Mouse (Mus musculus): ENCODE data around the gene Mief2. TPM values are rescaled to one million over a fixed set of nuclear protein-coding genes. Genes with fewer than 3 reads are reported as not detected.

Gene Mief2
- polyA plus RNA-seq, 1 experiment = 14.2 TPM

DNA sequence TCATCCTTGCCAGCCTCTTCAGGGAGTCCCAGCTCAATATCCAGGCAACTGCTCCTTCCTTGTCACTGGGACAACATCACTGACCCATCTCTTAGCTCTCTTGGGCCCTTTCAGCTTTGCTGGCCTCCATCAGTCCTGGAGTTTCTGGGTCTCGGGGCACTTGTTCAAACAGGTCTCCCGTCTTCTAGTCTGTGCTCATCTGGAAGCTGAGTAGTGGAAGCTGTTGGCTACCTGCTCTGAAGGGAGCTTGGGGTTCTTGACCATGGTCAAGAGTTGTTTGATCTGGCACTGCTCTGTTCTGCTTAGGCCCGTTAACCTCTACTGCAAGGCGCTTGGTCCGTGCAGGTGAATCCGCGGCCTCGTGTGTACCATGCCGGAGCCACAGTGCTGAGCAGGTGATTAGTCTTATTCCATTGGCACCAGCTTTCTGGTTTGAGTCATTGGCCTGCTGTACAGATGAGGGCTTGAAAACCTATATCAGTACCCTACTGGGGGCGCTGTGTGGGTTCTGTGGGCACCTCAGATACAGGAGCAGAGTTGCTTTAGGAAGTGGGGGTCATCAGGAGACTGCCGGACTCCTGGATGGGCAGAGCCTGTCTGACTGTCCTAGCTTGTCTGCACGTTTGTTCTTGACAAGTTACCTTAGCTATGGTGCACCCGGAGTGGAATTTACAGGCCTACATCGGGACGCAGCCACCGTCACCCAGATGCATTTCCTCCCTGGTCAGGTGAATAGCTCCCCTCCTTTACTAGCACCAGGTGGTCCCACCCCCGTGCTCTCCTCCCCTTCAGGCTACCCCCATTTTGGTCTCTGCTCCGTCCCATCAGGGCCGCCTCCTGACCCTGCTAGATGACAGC lies 23.9 kb upstream of the Mief2 start:
- Histone ChIP-seq H3K4me1 (ENCODE audit: control insufficient read depth, insufficient read depth, low read length) (peaks cover 13% of the 10 kb centered on the region), H3K4me3 (ENCODE audit: insufficient read depth, low read length) (no peak overlapping the region), H3K27ac (ENCODE audit: insufficient read depth, low read length) (no peak overlapping the region)
- TF ChIP-seq POLR2A (IDR thresholded peaks at IDR 0.05; ENCODE audit: low read depth, low read length) = no peak
- no peak for TF ChIP-seq CTCF (IDR thresholded peaks at IDR 0.05; ENCODE audit: borderline replicate concordance, insufficient read depth, low read length)

DNA sequence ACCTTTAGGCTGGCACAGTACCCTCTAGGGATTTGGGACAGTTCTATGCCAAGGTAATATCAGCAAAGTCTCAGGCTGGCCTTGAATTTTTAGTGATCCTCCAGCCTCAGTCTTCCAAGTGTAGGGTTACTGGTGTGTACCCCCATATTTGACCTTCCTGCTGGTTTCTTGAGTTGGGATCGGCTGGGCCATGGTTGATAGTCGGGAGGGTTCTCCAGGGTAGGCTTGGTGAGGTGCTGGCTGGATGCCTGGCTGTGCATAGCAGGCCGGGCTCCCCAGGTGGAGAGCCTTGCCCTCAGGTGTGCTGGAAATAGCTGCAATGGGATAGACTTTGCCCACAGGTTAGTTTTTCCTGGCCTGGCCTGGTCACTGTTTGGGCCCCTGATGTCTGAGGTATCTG lies 22.9 kb upstream of the Mief2 start:
- TF ChIP-seq POLR2A (IDR thresholded peaks at IDR 0.05; ENCODE audit: low read depth, low read length) (no peak), CTCF (IDR thresholded peaks at IDR 0.05; ENCODE audit: borderline replicate concordance, insufficient read depth, low read length) (no peak)
- Histone ChIP-seq H3K27ac (ENCODE audit: insufficient read depth, low read length) (no peak overlapping the region), H3K4me3 (ENCODE audit: insufficient read depth, low read length) (no peak overlapping the region), H3K4me1 (ENCODE audit: control insufficient read depth, insufficient read depth, low read length) (peaks cover 13% of the 10 kb centered on the region)

DNA sequence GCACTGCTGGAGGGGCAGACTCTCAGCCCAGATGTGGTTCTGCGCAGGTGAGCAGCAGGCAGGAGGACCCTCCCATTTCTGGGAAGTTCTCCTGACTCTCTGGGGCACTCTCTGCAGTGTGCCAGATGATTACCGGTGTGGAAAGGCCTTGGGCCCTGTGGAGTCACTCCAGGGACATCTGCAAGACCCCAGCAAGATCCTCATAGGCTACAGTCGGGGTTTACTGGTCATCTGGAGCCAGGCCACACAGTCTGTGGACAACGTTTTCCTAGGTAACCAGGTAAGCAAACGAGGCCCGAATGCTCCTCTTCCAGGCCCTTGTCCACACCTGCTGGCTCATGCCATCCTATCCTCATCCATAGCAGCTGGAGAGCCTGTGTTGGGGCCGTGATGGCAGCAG lies 22.1 kb upstream of the Mief2 start:
- TF ChIP-seq POLR2A (IDR thresholded peaks at IDR 0.05; ENCODE audit: low read depth, low read length) (no peak), CTCF (IDR thresholded peaks at IDR 0.05; ENCODE audit: borderline replicate concordance, insufficient read depth, low read length) (no peak)
- H3K27ac ChIP-seq (ENCODE audit: insufficient read depth, low read length) = no peak overlapping the region
- H3K4me1 ChIP-seq (ENCODE audit: control insufficient read depth, insufficient read depth, low read length) = peaks cover 13% of the 10 kb centered on the region
- no peak overlapping the region for H3K4me3 ChIP-seq (ENCODE audit: insufficient read depth, low read length)

DNA sequence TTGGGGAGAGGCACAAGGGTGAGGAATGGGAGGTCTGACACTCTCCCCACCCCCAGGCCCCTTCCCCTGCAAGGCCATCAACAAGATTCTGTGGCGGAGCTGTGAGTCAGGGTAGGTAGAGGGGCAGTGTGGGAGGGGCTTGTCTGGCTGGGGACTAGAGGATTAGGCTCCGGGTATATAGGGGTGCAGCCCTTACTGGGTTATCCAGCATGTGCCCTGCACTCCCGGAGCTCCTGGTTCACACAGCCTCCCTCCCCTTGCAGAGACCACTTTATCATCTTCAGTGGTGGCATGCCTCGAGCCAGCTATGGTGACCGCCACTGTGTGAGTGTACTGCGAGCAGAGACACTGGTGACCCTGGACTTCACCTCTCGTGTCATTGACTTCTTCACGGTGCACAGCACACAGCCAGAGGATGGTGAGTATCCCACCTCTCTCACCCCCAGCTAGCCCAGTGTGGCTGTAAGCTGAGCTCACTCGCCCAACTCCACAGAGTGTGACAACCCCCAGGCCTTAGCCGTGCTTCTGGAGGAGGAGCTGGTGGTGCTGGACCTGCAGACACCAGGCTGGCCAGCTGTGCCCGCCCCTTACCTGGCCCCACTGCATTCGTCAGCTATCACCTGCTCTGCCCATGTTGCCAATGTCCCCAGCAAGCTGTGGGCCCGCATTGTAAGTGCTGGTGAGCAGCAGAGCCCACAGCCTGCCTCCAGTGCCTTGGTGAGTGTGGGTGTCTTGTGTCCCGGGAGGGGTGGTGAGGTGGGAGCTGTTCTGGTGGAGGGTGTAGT lies 21.3 kb upstream of the Mief2 start:
- peak overlapping the region; percentile 69 for H3K27ac ChIP-seq (ENCODE audit: insufficient read depth, low read length)
- no peak for TF ChIP-seq CTCF (IDR thresholded peaks at IDR 0.05; ENCODE audit: borderline replicate concordance, insufficient read depth, low read length)
- TF ChIP-seq POLR2A (IDR thresholded peaks at IDR 0.05; ENCODE audit: low read depth, low read length) = no peak
- H3K4me1 ChIP-seq (ENCODE audit: control insufficient read depth, insufficient read depth, low read length) = peaks cover 13% of the 10 kb centered on the region
- H3K4me3 ChIP-seq (ENCODE audit: insufficient read depth, low read length) = no peak overlapping the region

DNA sequence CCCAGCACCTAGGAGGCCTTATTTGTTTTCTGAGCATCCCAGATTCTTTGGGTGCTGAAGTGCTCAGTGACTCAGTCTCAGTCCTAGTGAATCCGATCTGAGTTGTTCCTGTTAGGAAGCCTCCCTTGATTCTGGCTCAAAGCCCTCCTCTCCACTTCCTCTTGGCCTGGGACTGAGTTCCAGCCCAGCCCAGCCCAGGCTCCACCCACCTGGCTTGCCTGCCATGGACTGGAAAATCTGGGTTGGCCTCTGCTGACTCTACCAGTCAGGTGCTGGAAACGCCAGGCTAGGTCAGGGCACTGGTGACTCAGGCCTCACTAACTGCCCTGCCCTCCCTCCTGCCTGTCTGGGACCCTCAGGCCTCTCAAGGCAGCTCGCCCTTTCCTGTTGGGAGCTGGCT lies 20.5 kb upstream of the Mief2 start:
- Histone ChIP-seq H3K27ac (ENCODE audit: insufficient read depth, low read length) (peak overlapping the region; percentile 69), H3K4me1 (ENCODE audit: control insufficient read depth, insufficient read depth, low read length) (peaks cover 13% of the 10 kb centered on the region), H3K4me3 (ENCODE audit: insufficient read depth, low read length) (no peak overlapping the region)
- TF ChIP-seq POLR2A (IDR thresholded peaks at IDR 0.05; ENCODE audit: low read depth, low read length) (no peak; the same call in 1 of the 2 replicates), CTCF (IDR thresholded peaks at IDR 0.05; ENCODE audit: borderline replicate concordance, insufficient read depth, low read length) (no peak)

DNA sequence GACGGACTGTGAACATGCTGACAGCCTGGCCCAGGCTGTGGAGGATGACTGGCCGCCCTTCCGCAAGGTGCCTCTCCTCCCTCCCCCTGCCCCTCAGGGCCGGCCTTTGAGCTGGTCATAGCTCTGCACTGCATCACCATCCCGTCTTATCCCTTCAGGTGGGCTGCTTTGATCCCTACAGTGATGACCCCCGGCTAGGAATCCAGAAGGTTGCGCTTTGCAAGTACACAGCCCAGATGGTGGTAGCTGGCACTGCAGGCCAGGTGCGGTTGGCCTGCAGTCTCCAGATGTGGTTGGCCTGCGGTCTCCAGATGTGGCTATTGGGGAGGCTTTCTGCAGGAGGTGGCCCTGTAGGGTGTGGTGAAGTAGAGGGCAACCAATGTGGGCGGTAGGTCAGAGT lies 19.6 kb upstream of the Mief2 start:
- Histone ChIP-seq H3K4me3 (ENCODE audit: insufficient read depth, low read length) (no peak overlapping the region), H3K27ac (ENCODE audit: insufficient read depth, low read length) (no peak overlapping the region), H3K4me1 (ENCODE audit: control insufficient read depth, insufficient read depth, low read length) (peaks cover 13% of the 10 kb centered on the region)
- TF ChIP-seq CTCF (IDR thresholded peaks at IDR 0.05; ENCODE audit: borderline replicate concordance, insufficient read depth, low read length) (no peak), POLR2A (IDR thresholded peaks at IDR 0.05; ENCODE audit: low read depth, low read length) (no peak)

DNA sequence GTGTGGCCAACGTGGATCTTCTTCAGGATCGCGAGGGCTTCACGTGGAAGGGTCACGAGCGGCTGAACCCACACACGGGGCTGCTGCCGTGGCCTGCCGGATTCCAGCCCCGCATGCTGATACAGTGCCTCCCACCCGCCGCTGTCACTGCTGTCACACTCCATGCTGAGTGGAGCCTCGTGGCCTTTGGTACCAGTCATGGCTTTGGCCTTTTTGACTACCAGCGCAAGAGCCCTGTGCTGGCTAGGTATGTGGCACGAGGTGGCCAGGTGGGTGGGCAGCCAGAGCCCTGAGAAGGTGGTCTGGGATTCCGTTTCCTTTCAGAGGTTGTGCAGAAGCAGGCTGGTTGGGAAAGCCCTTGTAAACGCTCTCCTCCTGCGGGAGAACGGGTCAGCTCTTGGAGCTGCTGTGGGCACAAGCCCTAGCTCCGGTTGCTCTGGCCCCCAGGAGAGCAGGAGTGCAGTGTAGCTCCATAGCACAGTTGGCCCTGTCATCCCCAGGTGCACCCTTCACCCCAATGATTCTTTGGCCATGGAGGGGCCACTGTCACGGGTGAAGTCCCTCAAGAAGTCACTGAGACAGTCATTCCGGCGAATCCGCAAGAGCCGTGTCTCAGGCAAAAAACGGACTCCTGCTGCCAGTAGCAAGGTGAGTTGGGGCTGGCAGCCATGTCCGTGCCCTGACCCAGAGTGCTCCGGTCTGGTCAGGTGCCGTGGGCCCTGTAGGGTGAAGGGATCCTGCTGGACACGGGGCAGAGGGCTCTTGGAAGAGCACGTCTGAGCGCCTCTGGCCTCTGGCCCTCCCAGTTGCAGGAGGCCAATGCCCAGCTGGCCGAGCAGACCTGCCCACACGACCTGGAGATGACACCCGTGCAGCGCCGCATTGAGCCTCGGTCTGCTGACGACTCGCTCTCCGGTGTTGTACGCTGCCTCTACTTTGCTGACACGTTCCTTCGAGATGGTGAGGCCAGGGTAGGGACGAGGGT lies 18.4 kb upstream of the Mief2 start:
- TF ChIP-seq CTCF (IDR thresholded peaks at IDR 0.05; ENCODE audit: borderline replicate concordance, insufficient read depth, low read length) (no peak), POLR2A (IDR thresholded peaks at IDR 0.05; ENCODE audit: low read depth, low read length) (no peak)
- Histone ChIP-seq H3K27ac (ENCODE audit: insufficient read depth, low read length) (no peak overlapping the region), H3K4me1 (ENCODE audit: control insufficient read depth, insufficient read depth, low read length) (peaks cover 13% of the 10 kb centered on the region), H3K4me3 (ENCODE audit: insufficient read depth, low read length) (no peak overlapping the region)

DNA sequence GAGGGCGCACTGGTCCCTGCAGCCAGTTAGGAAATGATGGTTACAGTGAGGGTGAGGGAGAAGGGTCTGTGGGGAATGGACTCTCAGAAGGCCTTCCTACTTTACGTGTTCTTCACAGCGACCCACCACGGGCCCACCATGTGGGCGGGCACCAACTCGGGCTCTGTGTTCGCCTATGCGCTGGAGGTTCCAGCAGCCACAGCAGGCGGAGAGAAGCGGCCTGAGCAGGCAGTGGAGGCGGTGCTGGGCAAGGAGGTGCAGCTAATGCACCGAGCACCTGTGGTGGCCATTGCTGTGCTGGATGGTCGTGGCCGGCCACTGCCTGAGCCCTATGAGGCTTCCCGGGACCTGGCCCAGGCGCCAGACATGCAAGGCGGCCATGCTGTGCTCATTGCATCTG lies 17.0 kb upstream of the Mief2 start:
- Histone ChIP-seq H3K27ac (ENCODE audit: insufficient read depth, low read length) (no peak overlapping the region), H3K4me1 (ENCODE audit: control insufficient read depth, insufficient read depth, low read length) (peaks cover 13% of the 10 kb centered on the region), H3K4me3 (ENCODE audit: insufficient read depth, low read length) (no peak overlapping the region)
- TF ChIP-seq CTCF (IDR thresholded peaks at IDR 0.05; ENCODE audit: borderline replicate concordance, insufficient read depth, low read length) (no peak), POLR2A (IDR thresholded peaks at IDR 0.05; ENCODE audit: low read depth, low read length) (no peak)

DNA sequence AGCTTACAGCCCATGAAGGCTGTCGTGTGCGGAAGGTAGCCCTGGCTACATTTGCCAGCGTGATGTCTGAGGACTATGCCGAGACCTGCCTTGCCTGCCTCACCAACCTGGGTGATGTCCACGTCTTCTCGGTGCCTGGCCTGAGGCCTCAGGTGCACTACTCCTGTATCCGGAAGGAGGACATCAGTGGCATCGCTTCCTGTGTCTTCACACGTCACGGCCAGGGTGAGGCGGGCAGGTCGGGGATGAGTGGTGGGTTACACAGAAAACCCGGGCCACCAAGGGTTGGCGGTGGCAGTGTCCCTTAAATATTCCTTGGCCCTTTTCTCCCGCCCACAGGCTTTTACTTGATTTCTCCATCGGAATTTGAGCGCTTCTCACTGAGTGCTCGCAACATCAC lies 16.2 kb upstream of the Mief2 start:
- TF ChIP-seq POLR2A (IDR thresholded peaks at IDR 0.05; ENCODE audit: low read depth, low read length) = no peak
- no peak for TF ChIP-seq CTCF (IDR thresholded peaks at IDR 0.05; ENCODE audit: borderline replicate concordance, insufficient read depth, low read length)
- no peak overlapping the region for H3K27ac ChIP-seq (ENCODE audit: insufficient read depth, low read length)
- H3K4me3 ChIP-seq (ENCODE audit: insufficient read depth, low read length) = no peak overlapping the region
- H3K4me1 ChIP-seq (ENCODE audit: control insufficient read depth, insufficient read depth, low read length) = peaks cover 10% of the 10 kb centered on the region
